Mouse (Mus musculus): Measurements from ENCODE around the gene Hoxc11.

The Hoxc11 gene

DNA sequence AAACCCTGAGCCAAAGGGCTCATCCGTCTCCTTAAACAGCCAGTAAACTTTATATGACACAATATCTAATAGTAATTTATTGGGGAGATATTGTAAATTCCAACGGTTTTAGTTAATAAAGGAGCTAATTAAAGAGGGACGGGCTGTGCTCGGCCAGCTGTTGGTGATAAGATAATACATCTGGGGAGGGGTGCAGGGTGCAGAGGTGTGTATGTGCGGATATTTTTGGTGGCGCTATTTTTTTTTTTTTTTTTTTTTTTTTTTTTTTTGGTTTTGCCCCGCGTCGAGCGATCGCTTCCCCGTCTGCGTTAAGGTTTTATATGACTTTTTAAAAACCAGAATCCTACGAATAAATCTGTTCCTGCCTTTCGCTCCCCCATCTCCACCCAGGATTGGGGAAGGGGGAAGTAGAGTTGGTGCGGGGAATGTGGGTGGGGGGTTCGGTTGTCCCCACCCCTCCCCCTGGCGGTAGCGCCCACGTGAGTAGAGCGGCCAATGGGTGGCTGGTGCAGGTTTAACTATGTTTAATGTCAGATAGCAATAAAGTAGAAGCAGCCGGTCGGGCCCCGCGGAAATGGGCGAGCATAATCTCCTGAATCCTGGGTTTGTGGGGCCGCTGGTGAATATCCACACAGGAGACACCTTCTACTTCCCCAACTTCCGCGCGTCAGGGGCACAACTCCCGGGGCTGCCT, 17.8 kb upstream of the Hoxc11 start, which contains the start of gene Hoxc12:
Hoxc12 (plus strand) TSS at position 479 of the 694 bp plus-strand sequence.
- no peak for DNase-seq (ENCODE audit: low spot score in 2 of 2)

DNA sequence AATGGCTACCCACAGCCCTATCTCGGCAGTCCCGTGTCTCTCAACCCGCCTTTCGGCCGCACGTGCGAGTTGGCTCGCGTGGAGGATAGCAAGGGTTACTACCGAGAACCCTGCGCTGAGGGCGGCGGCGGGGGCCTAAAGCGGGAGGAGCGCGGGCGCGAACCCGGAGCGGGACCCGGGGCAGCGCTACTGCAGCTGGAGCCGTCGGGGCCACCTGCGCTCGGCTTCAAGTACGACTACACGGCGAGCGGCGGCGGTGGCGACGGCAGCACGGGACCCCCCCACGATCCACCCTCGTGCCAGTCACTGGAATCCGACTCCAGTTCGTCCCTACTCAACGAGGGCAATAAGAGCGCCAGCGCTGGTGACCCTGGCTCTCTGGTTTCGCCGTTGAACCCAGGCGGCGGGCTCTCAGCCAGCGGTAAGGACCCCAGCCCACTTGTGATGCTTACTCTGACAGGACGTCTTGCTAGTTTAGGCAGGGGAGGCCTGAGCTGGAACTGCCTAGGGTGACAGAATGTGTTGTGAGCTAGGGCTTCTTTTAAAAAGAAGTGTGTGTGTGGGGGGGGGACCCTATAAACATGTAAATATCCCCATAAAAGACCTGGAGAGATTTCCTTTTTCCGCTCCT, 17.1 kb upstream of the Hoxc11 start:
- DNase-seq (ENCODE audit: low spot score in 2 of 2): no peak

DNA sequence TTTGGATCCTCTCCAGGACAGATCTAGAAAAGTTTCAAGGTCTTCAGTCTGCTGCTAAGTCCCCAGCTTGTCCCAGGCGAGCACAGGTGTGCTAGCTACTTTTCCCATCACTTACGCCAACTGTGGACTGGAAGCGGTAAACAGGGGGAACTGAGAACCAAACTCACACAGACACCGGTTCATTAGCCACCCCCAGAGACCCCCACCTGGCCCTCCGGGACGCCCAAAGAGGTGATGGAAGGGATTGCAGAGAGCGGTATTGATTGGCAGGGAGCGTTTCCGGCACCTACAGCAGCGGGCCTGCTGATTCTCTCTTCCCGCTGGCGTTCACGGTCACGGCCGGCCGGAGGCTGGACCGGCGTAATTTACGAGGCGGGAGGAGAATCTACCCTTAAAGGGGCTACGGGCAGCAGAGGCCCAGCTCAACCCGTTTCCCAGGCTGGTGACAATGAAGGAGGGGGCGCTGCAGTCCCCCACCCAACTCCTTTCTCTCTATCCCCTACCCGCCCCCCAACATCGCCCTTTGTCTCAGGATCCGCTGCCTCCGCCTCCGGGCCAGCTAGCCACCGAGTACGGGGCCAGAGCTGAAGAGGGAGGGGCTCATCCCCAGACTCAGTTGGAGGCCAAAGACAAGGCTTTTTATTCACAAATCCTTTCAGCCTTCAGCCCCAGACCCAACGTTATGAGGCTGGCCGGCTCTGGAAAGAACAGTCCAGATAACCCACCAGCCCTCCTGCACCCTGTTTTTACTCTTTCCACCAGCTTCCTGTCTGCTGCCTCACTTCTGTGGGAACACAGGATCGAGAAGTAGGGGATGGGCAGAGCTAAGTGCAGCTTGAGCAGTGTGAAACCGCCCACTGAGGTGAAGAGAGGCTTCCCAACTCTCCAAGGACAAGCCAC, 14.7 kb upstream of the Hoxc11 start:
- DNase-seq (ENCODE audit: low spot score in 2 of 2): no peak

DNA sequence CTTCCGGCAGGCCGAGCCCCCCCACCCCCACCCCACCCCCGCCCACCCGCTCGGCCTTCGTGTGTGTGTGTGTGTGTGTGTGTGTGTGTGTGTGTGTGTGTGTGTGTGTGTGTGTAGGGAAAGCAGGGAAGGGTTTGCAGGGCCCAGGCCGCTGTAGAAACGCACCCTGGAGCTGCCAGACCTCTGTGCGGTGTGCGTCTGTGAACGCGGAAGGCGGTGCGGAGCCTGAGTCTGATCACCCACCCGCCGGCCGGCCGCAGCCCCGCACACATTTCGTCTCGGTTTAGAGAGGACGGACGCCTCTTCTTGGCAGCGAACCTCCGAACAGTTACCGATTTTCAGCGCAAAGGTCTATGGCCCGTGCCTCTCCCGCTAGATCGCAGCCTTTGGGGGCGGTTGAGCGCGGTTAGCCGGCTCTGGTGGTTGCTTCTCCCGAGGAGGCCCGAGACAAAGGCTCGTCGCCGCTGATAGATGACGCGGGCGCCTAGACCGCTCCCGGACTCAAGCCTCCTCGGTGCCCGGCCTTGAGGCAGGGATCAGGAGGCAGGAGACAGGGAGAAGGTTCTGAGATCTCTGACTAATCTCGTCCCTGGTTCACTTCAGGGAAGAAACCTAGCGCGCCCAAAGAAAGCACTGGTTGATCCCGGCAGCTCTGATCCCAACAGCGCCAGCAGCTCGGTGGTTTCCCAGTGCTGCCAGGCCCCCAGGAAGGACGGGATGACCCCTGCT, 11.3 kb upstream of the Hoxc11 start:
- DNase-seq (ENCODE audit: low spot score in 2 of 2): no peak

DNA sequence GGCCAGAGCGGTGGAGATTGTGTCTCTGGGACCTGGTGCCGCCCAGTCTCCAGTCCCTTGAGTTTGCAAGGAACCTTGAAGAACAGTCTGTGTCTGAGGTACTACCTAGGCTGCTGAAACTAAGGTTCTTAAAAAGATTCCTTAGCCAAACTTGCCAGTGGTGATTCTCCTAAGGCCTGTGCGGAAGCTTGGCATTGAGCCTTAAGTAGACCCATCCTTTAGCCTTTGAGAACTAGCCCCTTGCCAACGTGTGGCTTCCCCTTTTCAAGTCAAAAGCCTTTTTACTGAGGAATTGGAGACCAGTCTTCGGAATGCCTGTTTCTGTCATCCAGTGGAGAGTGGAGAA, 10.8 kb upstream of the Hoxc11 start:
- no peak for DNase-seq (ENCODE audit: low spot score in 2 of 2)

DNA sequence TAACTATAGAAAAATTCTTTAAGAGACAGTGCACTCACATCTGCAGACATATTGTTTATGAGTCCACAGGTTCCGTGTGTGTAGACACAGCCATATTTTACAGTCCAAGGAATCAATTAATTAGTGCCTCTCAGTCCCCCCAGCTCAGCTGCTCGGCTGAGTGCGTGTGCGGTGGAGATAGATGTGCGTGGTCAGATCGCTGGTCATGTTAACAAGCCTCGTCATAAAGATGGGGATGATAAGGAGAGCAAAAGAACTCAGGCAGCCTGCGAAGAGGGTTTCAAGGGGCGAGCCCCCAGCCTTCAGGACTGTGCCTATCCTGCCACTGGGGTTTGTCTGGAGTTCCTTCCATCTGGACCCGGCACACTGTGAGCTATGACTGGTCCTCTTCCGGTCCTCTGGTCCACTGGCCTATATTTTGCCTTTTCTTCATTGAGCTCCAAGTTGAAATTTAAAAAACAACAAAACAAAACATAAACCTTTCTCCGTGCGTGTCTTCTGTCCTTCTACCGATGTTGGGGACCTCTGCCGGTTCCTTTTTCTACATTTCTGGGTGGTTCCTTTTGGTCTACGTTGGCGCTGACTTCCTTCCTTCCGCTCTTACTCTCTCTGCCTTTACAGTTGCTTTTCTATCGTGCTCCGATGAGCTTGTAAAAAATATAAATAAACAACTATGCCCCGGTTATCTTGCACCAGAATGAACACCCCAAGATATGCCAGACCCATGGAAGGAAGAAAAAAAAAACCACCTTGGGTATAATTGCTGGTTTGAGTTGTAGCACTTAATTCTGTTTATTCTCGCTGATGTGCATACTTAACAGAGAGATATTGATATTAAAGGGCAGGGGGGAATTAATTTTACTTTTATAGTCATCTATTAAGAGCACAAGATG, 8.8 kb upstream of the Hoxc11 start:
- no peak for DNase-seq (ENCODE audit: low spot score in 2 of 2)

DNA sequence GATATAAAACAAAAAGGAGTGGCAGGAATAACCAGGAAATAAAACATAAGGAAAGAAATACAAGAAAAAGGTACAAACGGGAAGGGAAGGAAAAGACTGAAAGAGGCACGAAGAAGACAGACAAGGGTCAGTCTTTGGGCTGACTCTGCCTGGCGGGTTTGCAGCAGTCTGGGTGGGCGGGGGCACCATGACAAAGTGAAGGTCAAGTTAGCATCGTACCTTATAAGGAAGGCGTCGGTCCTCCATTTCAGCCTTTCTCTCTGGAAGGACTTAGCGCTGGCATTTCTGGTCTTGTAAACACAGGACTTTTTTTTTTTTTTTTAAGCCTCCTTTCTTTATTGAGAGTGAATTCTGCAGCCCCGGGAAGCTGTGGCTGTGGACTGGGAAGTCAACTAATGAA, 7.0 kb upstream of the Hoxc11 start:
- DNase-seq (ENCODE audit: low spot score in 2 of 2): no peak

DNA sequence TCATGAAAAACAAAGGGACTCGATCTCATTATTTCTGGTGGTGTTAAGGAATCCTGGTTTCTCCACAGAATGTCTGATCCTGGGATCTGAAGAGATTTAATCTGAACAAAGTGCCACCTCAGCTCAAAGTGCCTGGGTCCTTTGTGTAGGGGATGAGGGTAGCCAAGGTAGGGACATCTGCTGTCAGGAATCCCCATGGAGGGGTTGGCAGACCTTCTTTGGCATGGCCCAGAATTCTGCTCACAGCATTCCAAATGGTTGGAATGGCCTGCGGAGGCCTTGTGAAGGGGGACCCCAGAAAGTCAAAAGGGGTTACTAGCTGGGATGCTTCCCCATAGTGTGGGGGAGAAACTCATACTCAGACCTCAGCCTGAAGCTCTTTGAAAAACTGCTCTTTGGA, 5.4 kb upstream of the Hoxc11 start:
- DNase-seq (ENCODE audit: low spot score in 2 of 2): no peak

DNA sequence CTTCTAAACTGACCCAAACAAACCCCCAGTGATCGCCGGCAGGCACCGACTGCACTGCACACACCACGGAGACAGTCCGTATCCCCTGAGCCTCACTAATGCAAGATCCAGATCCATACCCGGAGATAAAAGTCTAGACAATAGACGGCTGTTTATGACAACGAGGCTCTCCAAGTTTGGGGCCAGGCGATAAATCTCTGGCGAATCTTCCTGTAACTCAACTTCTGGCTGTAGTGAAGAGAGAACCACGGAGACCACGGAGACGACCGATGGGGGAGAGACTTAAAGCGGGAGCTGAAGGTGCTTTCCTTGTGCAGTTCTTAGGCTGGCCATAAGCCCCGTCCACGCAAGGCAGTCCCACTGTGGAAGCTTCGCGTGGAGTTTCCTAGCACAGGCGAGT, 4.5 kb upstream of the Hoxc11 start:
- no peak for DNase-seq (ENCODE audit: low spot score in 2 of 2)

DNA sequence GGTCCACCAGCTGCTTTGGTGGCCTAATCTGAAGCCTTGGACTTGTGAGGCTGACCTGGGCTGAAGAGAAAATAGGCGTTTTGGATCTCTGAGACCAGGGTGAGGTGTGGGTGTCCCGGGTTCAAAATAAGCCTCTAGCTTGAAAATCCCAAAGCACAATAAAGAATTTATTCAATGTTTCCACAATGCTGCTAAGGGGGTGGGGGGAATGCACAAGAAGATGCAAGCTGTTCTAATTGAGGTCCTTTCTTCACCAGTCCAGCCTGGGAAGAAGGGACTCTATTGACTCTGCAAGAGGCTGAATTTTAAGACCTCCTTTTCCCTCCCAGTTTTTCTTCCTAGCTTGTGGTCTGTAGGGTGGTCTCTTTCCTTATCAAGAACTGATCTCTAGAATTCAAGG, 3.4 kb upstream of the Hoxc11 start:
- DNase-seq (ENCODE audit: low spot score in 2 of 2): no peak

DNA sequence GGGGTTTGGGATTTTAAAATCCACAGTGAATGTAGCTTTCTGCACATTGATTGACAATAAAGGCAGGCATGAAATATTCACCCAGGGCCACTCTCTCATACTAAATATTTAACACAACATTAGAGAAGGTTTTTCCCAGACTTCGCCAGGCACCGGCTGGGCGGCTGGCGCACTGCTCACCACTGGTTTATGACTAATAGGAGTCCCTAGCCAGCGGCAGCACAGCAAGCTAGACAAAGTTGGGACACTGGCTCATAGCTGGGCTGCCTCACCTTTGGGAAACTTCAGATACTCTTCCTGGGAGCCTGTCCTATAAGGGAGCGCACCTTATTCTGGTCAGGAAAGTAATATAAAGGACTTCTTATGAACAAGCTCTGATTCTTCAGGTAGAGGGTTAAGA, 666 bp upstream of the Hoxc11 start:
- DNase-seq (ENCODE audit: low spot score in 2 of 2): no peak

DNA sequence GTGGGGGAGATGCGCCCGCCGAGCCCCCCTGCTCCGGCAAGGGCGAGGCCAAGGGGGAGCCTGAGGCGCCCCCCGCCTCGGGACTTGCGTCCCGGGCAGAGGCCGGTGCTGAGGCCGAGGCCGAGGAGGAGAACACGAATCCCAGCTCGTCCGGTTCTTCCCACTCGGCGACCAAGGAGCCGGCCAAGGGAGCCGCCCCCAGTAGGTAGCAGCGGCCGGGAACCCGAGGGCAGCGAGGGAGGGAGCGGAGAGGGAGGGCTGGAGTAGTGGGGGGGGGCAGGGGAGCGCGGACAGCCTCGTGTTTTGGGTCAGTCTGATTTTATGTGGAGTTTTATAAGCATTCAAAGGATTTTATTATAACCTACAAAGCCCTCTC, 768 bp downstream of the Hoxc11 start:
- no peak for DNase-seq (ENCODE audit: low spot score in 2 of 2)

DNA sequence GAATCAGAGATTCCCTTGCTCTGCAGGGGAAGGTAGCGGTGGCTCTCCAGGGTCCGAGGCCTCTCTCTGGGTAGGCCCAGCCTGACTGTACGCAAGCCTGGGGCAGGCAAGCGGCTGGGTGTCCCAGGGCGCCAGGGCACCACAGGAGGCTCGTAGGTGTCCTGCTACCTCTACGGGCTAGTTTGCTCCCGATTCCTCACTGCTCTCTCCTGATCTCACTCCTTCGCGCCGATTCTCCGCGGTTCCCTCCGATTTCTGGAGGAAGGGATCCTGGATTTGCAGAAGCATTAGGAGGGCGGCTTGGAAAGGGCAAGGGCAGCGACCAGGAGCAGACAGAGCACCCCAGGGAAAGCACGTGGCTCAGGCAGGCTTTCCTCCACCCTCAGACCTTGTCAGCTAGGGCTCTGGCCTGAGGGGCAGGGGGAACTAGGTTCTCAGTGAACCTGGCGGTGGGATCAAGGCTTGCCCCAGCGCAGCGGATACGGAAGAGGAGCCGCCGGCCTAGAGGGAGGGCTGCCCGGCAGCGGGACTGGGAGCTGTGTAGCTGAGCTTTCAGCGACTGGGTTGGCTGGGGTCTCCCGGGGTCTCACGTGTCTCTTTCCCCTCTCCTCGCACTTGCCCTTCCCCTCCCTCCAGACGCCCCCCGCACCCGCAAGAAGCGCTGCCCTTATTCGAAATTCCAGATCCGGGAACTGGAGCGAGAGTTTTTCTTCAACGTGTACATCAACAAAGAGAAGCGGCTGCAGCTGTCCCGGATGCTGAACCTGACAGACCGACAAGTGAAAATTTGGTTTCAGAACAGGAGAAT, 1.8 kb downstream of the Hoxc11 start:
- DNase-seq (ENCODE audit: low spot score in 2 of 2): no peak

DNA sequence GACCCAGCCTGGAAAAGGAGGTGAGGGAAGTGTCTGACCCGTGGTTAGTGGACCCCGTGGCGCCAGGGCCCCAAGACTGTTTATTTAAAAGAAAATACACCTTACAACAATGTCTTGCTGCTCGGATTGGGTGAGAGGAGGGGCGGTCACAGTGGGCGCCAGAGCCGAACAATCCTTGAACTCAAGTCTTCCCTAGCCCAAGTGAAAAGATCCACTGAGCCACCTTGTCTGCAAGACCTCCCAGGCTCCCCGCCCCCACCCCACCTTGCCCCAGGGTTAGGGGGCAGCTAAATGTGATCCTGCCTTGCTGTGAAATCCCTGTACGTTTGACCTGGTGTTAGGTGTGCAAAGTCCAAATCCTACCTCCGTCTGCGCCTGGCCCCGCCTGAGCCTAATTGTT, 2.7 kb downstream of the Hoxc11 start:
- no peak for DNase-seq (ENCODE audit: low spot score in 2 of 2)

DNA sequence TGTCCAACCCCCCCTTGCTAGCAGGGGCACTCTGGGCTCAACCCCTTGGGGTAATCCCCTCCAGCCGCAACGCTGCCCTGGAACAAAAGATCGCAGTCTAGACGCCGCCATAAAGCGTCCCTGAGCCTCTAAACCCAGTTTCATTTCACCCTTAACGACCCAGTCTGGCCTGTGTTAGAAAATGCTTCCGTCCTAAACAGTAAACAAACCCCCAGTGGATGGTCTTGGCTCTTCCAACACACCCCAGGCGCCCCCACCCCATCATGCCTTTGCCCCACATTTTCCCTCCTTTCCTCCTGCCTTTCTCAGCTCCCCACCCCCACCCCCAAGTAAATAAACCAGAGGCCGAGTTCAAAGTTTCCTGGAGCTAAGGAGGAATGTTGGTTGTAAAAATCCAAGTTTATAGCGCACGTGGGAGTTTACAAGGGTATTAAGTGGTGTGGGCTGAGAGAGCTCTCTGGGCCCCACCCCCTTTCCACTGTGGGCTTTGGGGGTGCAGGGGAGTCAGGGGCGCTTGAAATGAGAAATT, 5.5 kb downstream of the Hoxc11 start:
- no peak for DNase-seq (ENCODE audit: low spot score in 2 of 2)

DNA sequence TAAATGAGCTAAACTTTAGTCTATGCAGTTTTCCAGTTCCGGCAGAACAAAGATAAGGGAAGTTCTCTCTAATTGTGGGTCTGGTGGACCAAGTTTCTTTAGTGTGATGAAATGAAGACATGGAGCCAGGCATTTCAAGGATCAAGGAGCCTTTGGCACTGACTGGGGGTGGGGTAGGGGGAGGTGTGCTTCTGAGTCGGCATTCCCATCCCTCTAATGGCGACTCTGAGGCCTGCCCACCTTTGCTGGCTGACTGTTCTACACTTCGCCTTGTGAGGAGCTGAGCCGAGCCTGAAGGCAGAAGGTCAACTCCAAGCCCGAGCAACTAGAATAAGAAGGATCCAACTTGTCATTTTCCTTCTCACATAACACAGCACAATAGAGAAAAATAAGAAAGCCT, 7.5 kb downstream of the Hoxc11 start:
- DNase-seq (ENCODE audit: low spot score in 2 of 2): no peak

DNA sequence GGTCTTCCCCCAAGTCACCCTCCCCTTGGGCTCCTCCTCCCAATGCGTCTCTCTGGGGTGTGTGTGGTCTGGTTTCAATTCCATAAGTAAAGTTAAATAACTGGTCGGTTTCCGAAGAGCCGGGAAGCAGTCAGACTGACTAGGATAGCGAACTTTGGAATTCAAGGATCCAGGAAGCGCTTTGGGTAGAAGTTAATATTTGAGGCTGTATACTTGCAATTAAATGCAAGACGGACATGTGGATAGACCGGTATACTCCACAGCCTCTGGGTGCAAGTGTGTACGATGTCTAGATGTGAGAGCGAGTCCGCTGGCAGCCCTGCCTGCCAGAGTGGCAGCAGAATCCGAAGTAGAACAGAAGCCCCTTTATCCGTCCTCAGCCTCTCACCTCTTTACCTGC, 8.3 kb downstream of the Hoxc11 start:
- DNase-seq (ENCODE audit: low spot score in 2 of 2): no peak

DNA sequence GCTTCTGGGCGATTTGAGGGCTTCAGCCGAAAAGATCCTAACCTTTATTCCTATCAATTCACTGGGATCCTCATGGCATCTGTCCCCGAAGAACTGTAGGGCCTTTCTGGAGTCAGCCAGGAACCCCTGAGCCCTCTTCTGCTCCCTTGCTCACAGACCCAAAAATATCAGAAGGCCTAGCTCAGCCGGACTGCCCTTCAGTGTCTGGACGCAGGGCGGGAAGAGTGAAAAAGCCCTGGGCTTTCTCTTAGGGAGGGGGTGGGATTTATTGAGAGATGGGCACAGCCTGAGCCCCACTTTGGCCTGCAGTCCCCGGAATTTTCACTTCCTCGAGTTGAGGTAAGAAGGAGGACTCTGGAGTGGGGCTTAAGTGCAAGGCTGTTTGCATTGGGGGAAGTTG, 9.0 kb downstream of the Hoxc11 start:
- no peak for DNase-seq (ENCODE audit: low spot score in 2 of 2)

DNA sequence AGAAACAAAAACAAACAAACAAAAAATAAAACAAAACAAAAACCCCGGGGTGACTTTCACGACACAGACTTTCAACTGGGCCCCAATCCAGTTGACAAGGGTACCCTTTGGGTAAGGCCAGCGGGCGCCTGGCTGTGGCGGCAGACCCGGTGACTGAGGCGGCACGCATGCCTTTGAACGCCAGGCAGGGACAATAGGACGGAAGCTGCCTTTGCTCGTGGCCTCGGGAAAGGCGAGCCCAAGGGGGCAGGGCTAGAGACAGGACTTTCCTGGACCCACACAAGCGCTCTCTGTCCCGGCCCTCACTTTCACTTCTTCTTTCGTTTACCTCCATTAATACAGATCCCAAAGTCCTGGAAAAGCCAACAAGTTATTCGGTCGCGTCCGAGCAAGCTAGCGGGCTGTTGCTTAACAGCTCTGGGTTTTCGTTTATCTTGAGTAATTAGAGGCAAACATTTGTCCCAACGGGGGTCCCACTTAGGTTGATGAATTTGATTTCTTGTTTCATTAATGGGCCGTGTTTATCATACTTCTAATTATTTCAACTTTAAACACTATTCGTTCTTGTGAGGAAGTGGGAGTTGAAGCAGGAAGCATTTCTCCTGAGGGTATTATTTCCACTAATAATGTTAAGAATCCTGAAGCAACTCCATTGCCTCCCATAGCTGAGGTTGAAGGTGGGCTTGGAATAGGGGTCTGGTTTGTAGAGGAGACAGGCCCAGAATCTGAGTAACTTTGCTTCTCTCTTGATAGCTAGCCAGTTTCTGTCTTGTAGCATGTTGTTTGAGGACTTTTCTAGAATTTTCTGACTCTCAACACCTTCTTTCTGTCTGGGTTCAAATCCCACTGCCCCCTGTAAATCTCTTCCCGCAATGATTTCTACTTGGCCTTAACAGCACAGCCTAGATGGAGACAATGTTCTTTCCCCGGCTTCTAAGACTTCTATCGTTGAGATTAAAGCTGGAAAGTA, 9.7 kb downstream of the Hoxc11 start:
- DNase-seq (ENCODE audit: low spot score in 2 of 2): no peak

All from right cerebral cortex, adult 2 months (tissue).